ENCODE assay signal across 8 mouse cellular contexts in the genomic region with DNA sequence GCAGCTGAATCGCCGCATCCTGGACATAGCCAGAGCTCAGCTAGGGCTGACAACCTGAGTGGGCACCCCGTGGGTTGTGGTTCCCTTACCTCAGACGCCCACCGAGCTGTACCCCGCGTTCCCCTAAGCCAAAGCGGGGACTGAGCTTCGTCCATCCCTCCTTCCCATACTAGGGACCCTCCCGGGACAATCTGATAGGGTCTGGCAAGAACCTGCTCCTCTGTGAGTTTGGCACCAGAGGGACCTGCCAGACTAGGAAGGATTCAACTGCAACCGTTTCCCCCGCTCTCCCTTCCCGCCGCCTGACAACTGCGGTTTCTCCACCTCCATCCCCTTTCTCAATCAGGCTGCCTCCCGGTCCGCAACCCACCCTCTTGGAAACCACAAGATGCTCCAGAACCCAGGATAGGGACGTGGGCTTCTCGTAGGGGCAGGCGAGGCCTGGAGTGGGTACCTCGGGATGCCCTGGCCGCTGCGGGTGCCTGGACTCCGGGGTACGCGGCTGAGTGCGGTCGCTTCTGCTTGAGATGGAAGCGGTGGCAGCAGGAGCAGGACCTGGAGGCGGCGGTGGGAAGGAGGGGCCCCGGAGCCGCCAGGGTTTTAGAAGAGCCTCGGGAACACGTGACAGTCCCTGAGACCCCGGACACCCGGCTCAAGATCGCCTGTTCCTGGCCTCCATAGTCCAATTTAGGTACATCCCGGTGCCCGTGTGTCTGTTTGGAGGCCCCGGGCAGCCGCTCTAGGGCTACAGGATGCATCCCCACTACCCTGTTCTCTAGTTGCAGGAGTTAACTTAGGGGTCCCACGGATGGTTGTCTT. TPM values are rescaled to one million over a fixed set of nuclear protein-coding genes. Genes with fewer than 3 reads are reported as not detected.
DNase-seq lines count a peak whose midpoint lies in the region; ATAC-seq lines count a peak whose summit lies in the region.

Gene Npy5r, minus strand, starts transcription at position 618 of the 819 bp plus-strand sequence.

- peaks cover 3 to 4% of the 10 kb centered on the region in 2 experiments; a peak in 2 of 4 replicates for H3K4me1 ChIP-seq in heart, embryonic 14.5 days (ENCODE audit: control insufficient read depth in 2 of 2, insufficient read depth in 2 of 2, low read length in 2 of 2)
- H3K4me1 ChIP-seq in hindbrain, embryonic 10.5 days (replicated peaks) = peaks cover 13% of the 10 kb centered on the region
- peaks cover 9% of the 10 kb centered on the region for H3K4me1 ChIP-seq in limb, embryonic 13.5 days

- peak within 1 kb of the TSS; percentile 45 for H3K9ac ChIP-seq in heart, embryonic 14.5 days (ENCODE audit: low read length)
- H3K9ac ChIP-seq in limb, embryonic 13.5 days = peak within 1 kb of the TSS; percentile 56

- no peaks in the 10 kb centered on the region for H3K9me3 ChIP-seq in heart, embryonic 14.5 days (ENCODE audit: control insufficient read depth, low read length)
- no peaks in the 10 kb centered on the region for H3K9me3 ChIP-seq in hindbrain, embryonic 10.5 days
- H3K9me3 ChIP-seq in limb, embryonic 13.5 days = no peaks in the 10 kb centered on the region

- peaks cover 21% of the 10 kb centered on the region for H3K27me3 ChIP-seq in heart, embryonic 14.5 days (ENCODE audit: control insufficient read depth, insufficient read depth, low read length)
- peaks cover 42% of the 10 kb centered on the region for H3K27me3 ChIP-seq in hindbrain, embryonic 10.5 days (ENCODE audit: insufficient read depth, poor library complexity, severe bottlenecking)
- H3K27me3 ChIP-seq in limb, embryonic 13.5 days = peaks cover 52% of the 10 kb centered on the region

- H3K36me3 ChIP-seq in heart, embryonic 14.5 days (ENCODE audit: control insufficient read depth, insufficient read depth, low read length) = no peaks in the 10 kb centered on the region
- H3K36me3 ChIP-seq in hindbrain, embryonic 10.5 days = no peaks in the 10 kb centered on the region
- H3K36me3 ChIP-seq in limb, embryonic 13.5 days = no peaks in the 10 kb centered on the region

- no peak for DNase-seq in heart, adult 8-10 months (ENCODE audit: low spot score)
- peak; percentile 10 to 19 for DNase-seq in cerebellum, postnatal 36 days
- peak; percentile 61 for DNase-seq in hindbrain, embryonic 10.5 days (ENCODE audit: low spot score)
- peak; percentile 43 to 54 for DNase-seq in right cerebral cortex, postnatal 10 days (ENCODE audit: low spot score in 2 of 2)
- DNase-seq in gastrocnemius, postnatal 25 days = no peak
- no peak for DNase-seq in ovary, postnatal 14 days (ENCODE audit: low spot score)

- H3K4me3 ChIP-seq in heart, embryonic 14.5 days (ENCODE audit: control insufficient read depth in 1 of 2, insufficient read depth in 1 of 2, low read depth in 1 of 2, low read length in 2 of 2) = peak within 1 kb of the TSS; percentile 47 to 53
- peak within 1 kb of the TSS; percentile 63 for H3K4me3 ChIP-seq in hindbrain, embryonic 10.5 days
- H3K4me3 ChIP-seq in limb, embryonic 13.5 days = peak within 1 kb of the TSS; percentile 46

- H3K4me2 ChIP-seq in heart, embryonic 14.5 days (ENCODE audit: low read length) = peak within 1 kb of the TSS; percentile 88
- H3K4me2 ChIP-seq in limb, embryonic 13.5 days (replicated peaks) = peak within 1 kb of the TSS; percentile 77

- no peak within 1 kb of the TSS for H3K27ac ChIP-seq in heart, embryonic 14.5 days (replicated peaks in 1 of 2; ENCODE audit: control insufficient read depth in 1 of 2, insufficient read depth in 1 of 2, low read depth in 2 of 2, low read length in 2 of 2)
- H3K27ac ChIP-seq in hindbrain, embryonic 10.5 days = peak within 1 kb of the TSS; percentile 81
- no peak within 1 kb of the TSS for H3K27ac ChIP-seq in limb, embryonic 13.5 days

- no peak for ATAC-seq in heart, embryonic 14.5 days (ENCODE audit: insufficient number of reproducible peaks, insufficient read depth, low FRiP score, low read depth)
- ATAC-seq in limb, embryonic 13.5 days (ENCODE audit: low FRiP score, low read depth) = no peak

- WGBS in heart, embryonic 14.5 days = 1% methylated on average over 43 of the region's 43 CpGs
- 2% methylated on average over 43 of the region's 43 CpGs for WGBS in hindbrain, embryonic 10.5 days
- 3% methylated on average over 43 of the region's 43 CpGs for WGBS in limb, embryonic 13.5 days

RNA-seq across cellular contexts. Expression of gene Npy5r, which starts in this region (rescaled TPM):
- polyA plus RNA-seq in heart, embryonic 14.5 days (2014; fragmentation: Nextera tagmentation; extraction: Ambion mirVana) = not detected in 2 replicates
- total RNA-seq in heart, adult 8-10 months (2022) = not detected
- 0.06 TPM in 1 of 2 replicates, not detected in the other for polyA plus RNA-seq in hindbrain, embryonic 10.5 days (2016; fragmentation: Nextera tagmentation; extraction: Ambion mirVana)
- polyA plus RNA-seq in limb, embryonic 13.5 days (2015; fragmentation: Nextera tagmentation; extraction: Ambion mirVana) = 0.06 TPM in 1 of 2 replicates, not detected in the other
- not detected for total RNA-seq in gastrocnemius, postnatal 25 days (2021)

Comparison
In these comparisons a context has a peak if more than half of its experiments do, and no peak if none do; other contexts are left out.
1. Peak in DNase-seq, H3K4me3 ChIP-seq and H3K27ac ChIP-seq in hindbrain, embryonic 10.5 days; RNA of the gene not detected or under 1 TPM.
2. DNase-seq: peak in cerebellum, postnatal 36 days (2 of 2) and right cerebral cortex, postnatal 10 days (2 of 2); none in heart, adult 8-10 months (single experiment), gastrocnemius, postnatal 25 days (single experiment) and ovary, postnatal 14 days (single experiment).
3. Peak in every context shown above with its lines, with median percentiles within 50 percentile points of each other: H3K4me3 ChIP-seq.